Mouse (Mus musculus): ENCODE data around the gene Olfr877. TPM values are rescaled to one million over a fixed set of nuclear protein-coding genes. Genes with fewer than 3 reads are reported as not detected.

Olfr877 gene
- total and polyA plus RNA-seq, 2 experiments from 2014 or later, result not detected

DNA sequence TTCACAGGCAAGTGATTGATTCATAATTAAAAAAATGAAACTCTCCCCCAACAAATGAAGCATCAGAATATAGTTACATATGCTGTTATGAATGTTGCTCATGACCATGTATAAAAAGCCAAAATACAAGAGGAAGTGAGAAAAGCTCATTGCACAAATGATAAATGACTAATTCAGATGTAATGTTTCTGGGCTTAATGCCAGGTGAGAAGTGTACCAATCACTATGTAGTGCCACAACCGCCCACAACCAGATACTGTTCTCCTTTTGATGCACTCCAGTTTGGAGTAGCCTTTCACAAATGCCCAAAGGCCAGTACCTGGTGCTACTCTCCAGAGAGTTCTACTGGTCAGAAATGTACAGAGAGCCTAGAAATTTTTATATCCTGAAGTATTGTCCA is 20.7 kb upstream of the Olfr877 start:
- TF ChIP-seq CTCF (IDR thresholded peaks at IDR 0.05; ENCODE audit: low read depth) (no peak), EP300 (IDR thresholded peaks at IDR 0.05; ENCODE audit: low read depth) (no peak)
- 8% methylated on average over 1 of the region's 1 CpGs for WGBS

DNA sequence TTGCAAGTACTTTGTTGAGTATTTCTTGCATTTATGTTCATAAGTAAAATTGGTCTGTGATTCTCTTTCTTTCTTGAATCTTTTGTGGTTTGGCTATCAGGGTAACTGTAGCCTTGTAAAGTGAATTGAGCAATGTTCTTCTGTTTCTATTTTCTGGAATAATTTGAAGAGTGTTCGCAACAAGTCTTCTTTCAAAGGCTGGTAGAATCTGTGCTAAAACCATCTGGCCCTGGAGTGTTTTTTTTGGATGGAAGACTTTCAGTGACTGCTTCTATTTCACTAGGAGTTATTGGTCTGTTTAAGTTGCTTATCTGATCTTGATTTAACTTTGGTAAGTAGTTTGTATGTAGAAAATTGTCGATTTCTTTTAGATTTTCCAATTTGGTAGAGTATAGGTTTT is 4.8 kb upstream of the Olfr877 start:
- Histone ChIP-seq H3K27me3 (ENCODE audit: control insufficient read depth, insufficient read depth, low read length) (no peaks in the 10 kb centered on the region), H3K36me3 (replicated peaks; ENCODE audit: control insufficient read depth, insufficient read depth, low read length) (no peaks in the 10 kb centered on the region), H3K9me3 (replicated peaks; ENCODE audit: control insufficient read depth, low read length) (no peaks in the 10 kb centered on the region), H3K4me2 (ENCODE audit: low read depth, low read length) (no peak overlapping the region), H3K4me3 (ENCODE audit: low read depth, low read length) (no peak overlapping the region), H3K9ac (replicated peaks; ENCODE audit: low read depth, low read length) (no peak overlapping the region), H3K27ac (ENCODE audit: low read depth) (no peak overlapping the region), H3K4me1 (ENCODE audit: control insufficient read depth, insufficient read depth) (no peaks in the 10 kb centered on the region)
- ATAC-seq (ENCODE audit: insufficient read depth, low read depth) (no peak), DNase-seq (ENCODE audit: low spot score) (no peak)
- WGBS, result 67% methylated on average over 2 of the region's 2 CpGs
- TF ChIP-seq EP300 (IDR thresholded peaks at IDR 0.05; ENCODE audit: low read depth) (no peak), CTCF (IDR thresholded peaks at IDR 0.05; ENCODE audit: low read depth) (no peak)

More for the DNA sequence above, 20.7 kb upstream of the Olfr877 start:
- DNase-seq (ENCODE audit: low spot score) (peak; percentile 16), ATAC-seq (ENCODE audit: insufficient read depth, low read depth) (no peak)
- Histone ChIP-seq H3K4me2 (ENCODE audit: low read depth, low read length) (no peak overlapping the region), H3K9ac (replicated peaks; ENCODE audit: low read depth, low read length) (no peak overlapping the region), H3K4me1 (ENCODE audit: control insufficient read depth, insufficient read depth) (no peaks in the 10 kb centered on the region), H3K9me3 (replicated peaks; ENCODE audit: control insufficient read depth, low read length) (no peaks in the 10 kb centered on the region), H3K27ac (ENCODE audit: low read depth) (no peak overlapping the region), H3K36me3 (replicated peaks; ENCODE audit: control insufficient read depth, insufficient read depth, low read length) (no peaks in the 10 kb centered on the region), H3K27me3 (ENCODE audit: control insufficient read depth, insufficient read depth, low read length) (no peaks in the 10 kb centered on the region), H3K4me3 (ENCODE audit: low read depth, low read length) (no peak overlapping the region)

DNA sequence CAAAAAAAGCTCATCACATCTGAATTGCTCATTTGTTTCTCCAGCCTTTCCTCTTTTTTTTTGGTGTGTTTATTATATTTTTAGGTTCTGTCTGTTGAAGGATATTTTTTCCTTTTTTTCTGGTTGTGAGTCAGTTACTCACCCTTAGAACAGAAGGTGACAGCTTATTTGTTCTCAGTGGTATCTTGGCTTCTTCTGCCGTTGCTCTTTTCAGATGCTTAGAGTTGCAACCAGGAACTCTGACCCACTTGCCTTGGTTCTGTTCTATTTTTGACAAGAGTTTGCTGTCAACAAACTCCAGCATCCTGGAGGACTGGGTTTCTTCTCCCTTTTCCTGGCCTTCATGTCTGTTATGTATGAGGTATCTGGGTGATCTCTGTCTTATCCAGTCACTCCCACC is 9.3 kb downstream of the Olfr877 start:
- ATAC-seq (ENCODE audit: insufficient read depth, low read depth) (no peak), DNase-seq (ENCODE audit: low spot score) (no peak)
- Histone ChIP-seq H3K4me1 (ENCODE audit: control insufficient read depth, insufficient read depth) (no peaks in the 10 kb centered on the region), H3K4me3 (ENCODE audit: low read depth, low read length) (no peak overlapping the region), H3K27me3 (ENCODE audit: control insufficient read depth, insufficient read depth, low read length) (no peaks in the 10 kb centered on the region), H3K9ac (replicated peaks; ENCODE audit: low read depth, low read length) (no peak overlapping the region), H3K4me2 (ENCODE audit: low read depth, low read length) (no peak overlapping the region), H3K9me3 (replicated peaks; ENCODE audit: control insufficient read depth, low read length) (no peaks in the 10 kb centered on the region), H3K36me3 (replicated peaks; ENCODE audit: control insufficient read depth, insufficient read depth, low read length) (no peaks in the 10 kb centered on the region), H3K27ac (ENCODE audit: low read depth) (no peak overlapping the region)
- TF ChIP-seq EP300 (IDR thresholded peaks at IDR 0.05; ENCODE audit: low read depth), result no peak
- no peak for TF ChIP-seq CTCF (IDR thresholded peaks at IDR 0.05; ENCODE audit: low read depth)
- 14% methylated on average over 1 of the region's 1 CpGs for WGBS

DNA sequence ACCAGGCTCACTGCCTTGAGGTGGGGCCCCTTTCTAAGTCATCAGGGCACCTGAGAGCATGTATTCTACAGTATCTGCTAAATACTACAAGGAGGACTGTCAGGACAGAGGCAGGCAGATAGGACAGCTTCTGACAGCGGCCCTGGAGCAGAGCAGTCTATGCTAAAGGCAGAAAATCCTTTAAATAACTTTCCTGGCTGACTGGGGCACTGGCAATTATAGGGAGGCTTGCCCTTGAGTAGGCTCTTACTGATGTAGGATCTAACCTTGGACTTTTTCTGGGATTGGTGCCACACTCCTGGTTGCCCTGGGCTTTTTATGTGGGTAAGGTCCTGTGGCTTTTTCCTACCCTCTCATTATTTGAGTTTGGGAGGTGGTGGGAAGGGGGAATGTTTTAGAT is 16.2 kb downstream of the Olfr877 start:
- Histone ChIP-seq H3K27me3 (ENCODE audit: control insufficient read depth, insufficient read depth, low read length) (no peaks in the 10 kb centered on the region), H3K27ac (ENCODE audit: low read depth) (no peak overlapping the region), H3K4me2 (ENCODE audit: low read depth, low read length) (no peak overlapping the region), H3K36me3 (replicated peaks; ENCODE audit: control insufficient read depth, insufficient read depth, low read length) (no peaks in the 10 kb centered on the region), H3K4me1 (ENCODE audit: control insufficient read depth, insufficient read depth) (no peaks in the 10 kb centered on the region), H3K9me3 (replicated peaks; ENCODE audit: control insufficient read depth, low read length) (no peaks in the 10 kb centered on the region), H3K9ac (replicated peaks; ENCODE audit: low read depth, low read length) (no peak overlapping the region), H3K4me3 (ENCODE audit: low read depth, low read length) (no peak overlapping the region)
- ATAC-seq (ENCODE audit: insufficient read depth, low read depth) (0 out of 2 replicates have a peak, but pooled peaks have one; percentile 14), DNase-seq (ENCODE audit: low spot score) (no peak)
- WGBS, result 23% methylated on average over 1 of the region's 1 CpGs
- TF ChIP-seq CTCF (IDR thresholded peaks at IDR 0.05; ENCODE audit: low read depth) (no peak), EP300 (IDR thresholded peaks at IDR 0.05; ENCODE audit: low read depth) (no peak)

DNA sequence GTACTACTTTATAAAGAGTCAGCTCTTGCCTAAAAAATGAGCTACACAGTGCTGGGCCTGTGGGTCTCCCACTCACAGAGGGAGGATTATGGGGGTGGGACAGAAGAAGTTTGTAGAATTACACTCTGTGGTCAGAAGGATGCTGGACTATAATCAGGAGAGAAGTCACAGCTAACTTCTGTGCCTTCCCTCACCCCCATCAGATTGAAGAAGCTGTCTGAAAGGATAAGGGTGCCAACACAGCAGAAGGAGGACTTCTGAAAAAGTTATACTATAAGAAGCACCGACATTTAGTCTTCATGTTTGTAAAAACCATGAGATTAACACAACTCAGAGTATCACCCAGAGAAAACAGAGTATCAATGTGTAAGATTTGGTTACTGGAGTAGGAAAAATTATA is 17.0 kb downstream of the Olfr877 start:
- H3K36me3 ChIP-seq (replicated peaks; ENCODE audit: control insufficient read depth, insufficient read depth, low read length), result no peaks in the 10 kb centered on the region
- no peaks in the 10 kb centered on the region for H3K27me3 ChIP-seq (ENCODE audit: control insufficient read depth, insufficient read depth, low read length)
- no peak for DNase-seq (ENCODE audit: low spot score)
- H3K9me3 ChIP-seq (replicated peaks; ENCODE audit: control insufficient read depth, low read length), result no peaks in the 10 kb centered on the region
- ATAC-seq (ENCODE audit: insufficient read depth, low read depth), result no peak
- no peak overlapping the region for H3K27ac ChIP-seq (ENCODE audit: low read depth)
- no peak overlapping the region for H3K4me2 ChIP-seq (ENCODE audit: low read depth, low read length)
- no peak overlapping the region for H3K9ac ChIP-seq (replicated peaks; ENCODE audit: low read depth, low read length)
- TF ChIP-seq CTCF (IDR thresholded peaks at IDR 0.05; ENCODE audit: low read depth), result no peak
- no peak for TF ChIP-seq EP300 (IDR thresholded peaks at IDR 0.05; ENCODE audit: low read depth)
- H3K4me3 ChIP-seq (ENCODE audit: low read depth, low read length), result no peak overlapping the region
- H3K4me1 ChIP-seq (ENCODE audit: control insufficient read depth, insufficient read depth), result no peaks in the 10 kb centered on the region
- WGBS, result 81% methylated on average over 1 of the region's 1 CpGs

DNA sequence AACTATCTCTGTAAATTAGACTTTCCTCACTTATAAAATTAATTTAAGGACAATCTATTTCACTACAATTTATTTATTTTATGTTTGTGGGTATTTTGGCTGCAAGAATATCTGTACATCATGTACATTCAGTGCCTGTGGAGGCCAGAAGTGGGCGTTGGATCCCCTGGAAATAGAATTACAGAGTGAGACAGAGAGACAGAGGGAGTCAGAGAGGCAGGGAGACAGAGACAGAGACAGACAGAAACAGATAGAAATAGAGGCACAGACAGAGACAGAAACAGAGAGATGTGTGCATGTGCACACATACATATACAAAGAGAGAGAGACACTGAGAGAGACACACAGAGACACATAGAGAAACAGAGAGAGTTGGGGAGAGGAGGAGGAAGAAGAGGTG is 17.5 kb downstream of the Olfr877 start:
- WGBS, result 41% methylated on average over 1 of the region's 1 CpGs
- no peak overlapping the region for H3K4me3 ChIP-seq (ENCODE audit: low read depth, low read length)
- no peak overlapping the region for H3K9ac ChIP-seq (replicated peaks; ENCODE audit: low read depth, low read length)
- DNase-seq (ENCODE audit: low spot score) (no peak), ATAC-seq (ENCODE audit: insufficient read depth, low read depth) (no peak)
- no peak overlapping the region for H3K27ac ChIP-seq (ENCODE audit: low read depth)
- H3K27me3 ChIP-seq (ENCODE audit: control insufficient read depth, insufficient read depth, low read length), result no peaks in the 10 kb centered on the region
- H3K4me1 ChIP-seq (ENCODE audit: control insufficient read depth, insufficient read depth), result no peaks in the 10 kb centered on the region
- no peaks in the 10 kb centered on the region for H3K9me3 ChIP-seq (replicated peaks; ENCODE audit: control insufficient read depth, low read length)
- no peak overlapping the region for H3K4me2 ChIP-seq (ENCODE audit: low read depth, low read length)
- H3K36me3 ChIP-seq (replicated peaks; ENCODE audit: control insufficient read depth, insufficient read depth, low read length), result no peaks in the 10 kb centered on the region
- TF ChIP-seq CTCF (IDR thresholded peaks at IDR 0.05; ENCODE audit: low read depth) (no peak), EP300 (IDR thresholded peaks at IDR 0.05; ENCODE audit: low read depth) (no peak)

All from heart, postnatal 0 days (tissue).